In the genomic region with DNA sequence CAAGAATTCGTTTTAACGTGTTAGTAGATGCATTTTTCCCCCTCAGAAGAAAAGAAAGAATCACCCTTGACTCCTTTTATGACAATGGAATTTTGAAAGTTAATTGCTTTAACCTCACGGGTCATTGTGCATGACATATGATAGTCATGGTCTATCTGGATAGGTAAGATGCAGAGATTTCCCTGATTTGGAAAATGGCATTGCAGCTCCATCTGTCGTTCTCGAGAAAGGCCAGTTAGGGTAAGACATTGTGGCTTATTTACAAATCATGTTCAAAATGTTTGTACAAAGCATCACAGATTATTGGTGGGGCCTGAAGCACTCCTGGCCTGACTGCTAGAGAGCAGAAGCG, we compare ENCODE assay signal across 14 mouse cellular contexts. TPM values are rescaled to one million over a fixed set of nuclear protein-coding genes. Genes with fewer than 3 reads are reported as not detected.
"Had no signal": no experiment of that assay in that cellular context is flagged by ENCODE, and none has a peak within 500 bp of the region (broad histone marks: within the 10 kb centered on the region; RNA-seq: fewer than 3 reads in every experiment).

No protein-coding gene starts in this region.

RNA-seq across cellular contexts. Expression of a gene that starts 0.6 kb away (rescaled TPM):
- polyA plus RNA-seq: kidney, embryonic 15.5 days; limb, embryonic 11.5 days; limb, embryonic 14.5 days; liver, adult 2 months; liver, embryonic 13.5 days; liver, embryonic 16.5 days; lung, adult 2 months; lung, embryonic 16.5 days; myocyte; small intestine, adult 2 months; spleen, adult 2 months; stomach, embryonic 16.5 days; thymus, adult 2 months had no signal

RNA-seq across cellular contexts. Expression of a gene that starts 22.6 kb away (rescaled TPM):
- polyA plus RNA-seq: kidney, embryonic 15.5 days; limb, embryonic 11.5 days; limb, embryonic 14.5 days; liver, adult 2 months; liver, embryonic 13.5 days; liver, embryonic 16.5 days; lung, adult 2 months; lung, embryonic 16.5 days; midbrain, embryonic 14.5 days; myocyte; small intestine, adult 2 months; spleen, adult 2 months; stomach, embryonic 16.5 days; thymus, adult 2 months had no signal
